Mouse (Mus musculus) layer of hippocampus, postnatal 10 days (tissue): ENCODE data around the gene Nt5c2. TPM values are rescaled to one million over a fixed set of nuclear protein-coding genes. Genes with fewer than 3 reads are reported as not detected.
A peak's percentile ranks its signal among the peaks of the same experiment; 100 is the strongest.

ENCODE experiments used
- DNase-seq, 2 experiments: peaks; one replicate each; pipeline ENCODE4 v3.0.0; 2021; ENCODE audit warnings: low spot score in 2 of 2
- total RNA-seq, 2 experiments: library from RNA; stranded (reverse); gene quantifications; 2 replicates each; pipeline ENCODE4 v1.2.3; 2021

Gene Nt5c2
- total RNA-seq, 2 experiments from 2014 or later: 65.6 to 78.1 TPM

- DNase-seq: no peak
These were observed 122.1 kb downstream of the Nt5c2 start for GRCm38 (mm10) chr19:46892856-46893255.

GRCm38 (mm10) chr19:46890657-46891056 lies 124.3 kb downstream of the Nt5c2 start:
- DNase-seq: no peak

GRCm38 (mm10) chr19:46889666-46890065 lies 125.3 kb downstream of the Nt5c2 start:
- DNase-seq: no peak

- no peak for DNase-seq
These were observed 127.0 kb downstream of the Nt5c2 start for GRCm38 (mm10) chr19:46887811-46888527.

- no peak for DNase-seq
These were observed 128.1 kb downstream of the Nt5c2 start for GRCm38 (mm10) chr19:46886826-46887225.

GRCm38 (mm10) chr19:46885365-46885764 lies 129.6 kb downstream of the Nt5c2 start:
- DNase-seq: no peak

- no peak for DNase-seq
These were observed 135.1 kb downstream of the Nt5c2 start for GRCm38 (mm10) chr19:46879876-46880275.

GRCm38 (mm10) chr19:46878346-46878745 lies 136.6 kb downstream of the Nt5c2 start:
- DNase-seq: peak; percentile 76 to 82

- no peak for DNase-seq
These were observed 137.1 kb downstream of the Nt5c2 start for GRCm38 (mm10) chr19:46877886-46878285.

GRCm38 (mm10) chr19:46875790-46876189 lies 139.2 kb downstream of the Nt5c2 start:
- DNase-seq: peak; percentile 90 to 91

- no peak for DNase-seq
These were observed 141.0 kb downstream of the Nt5c2 start for GRCm38 (mm10) chr19:46873924-46874323.

GRCm38 (mm10) chr19:46871651-46872050 lies 143.3 kb downstream of the Nt5c2 start:
- no peak for DNase-seq

- DNase-seq: no peak
These were observed 143.9 kb downstream of the Nt5c2 start for GRCm38 (mm10) chr19:46871096-46871495.

- DNase-seq: peak; percentile 84 to 88
These were observed 145.4 kb downstream of the Nt5c2 start for GRCm38 (mm10) chr19:46869526-46869925.

GRCm38 (mm10) chr19:46869049-46869448 lies 145.9 kb downstream of the Nt5c2 start:
- no peak for DNase-seq

GRCm38 (mm10) chr19:46865381-46865780 lies 149.6 kb downstream of the Nt5c2 start:
- DNase-seq: no peak

GRCm38 (mm10) chr19:46864731-46865331 lies 150.1 kb downstream of the Nt5c2 start:
- DNase-seq: no peak

- DNase-seq: no peak
These were observed 150.9 kb downstream of the Nt5c2 start for GRCm38 (mm10) chr19:46864079-46864478.

GRCm38 (mm10) chr19:46863236-46863927 lies 151.6 kb downstream of the Nt5c2 start:
- no peak for DNase-seq

- DNase-seq: no peak
These were observed 152.4 kb downstream of the Nt5c2 start for GRCm38 (mm10) chr19:46862556-46862955.

- DNase-seq: no peak
These were observed 156.8 kb downstream of the Nt5c2 start for GRCm38 (mm10) chr19:46858200-46858599.

- no peak for DNase-seq
These were observed 157.5 kb downstream of the Nt5c2 start for GRCm38 (mm10) chr19:46857277-46857989.
